Mouse (Mus musculus) stomach, embryonic 16.5 days (tissue): ENCODE measurements at regions not wholly inside any gene's neighbourhood (a gene's known extent, or its start where the extent isn't known, plus 50 kb on each side); places are given as distances from the start of the nearest gene placed in this dataset.

Source experiments
- ATAC-seq: fragments of 200-750 bp; cut with Nextera tagmentation; 2 replicates; pipeline ENCODE4 v1.8.0; 2017; ENCODE audit warnings: moderate number of reproducible peaks, moderate TSS enrichment; ENCODE audit not compliant: insufficient read depth, low FRiP score
- H3K27ac ChIP-seq: fragments of 300-500 bp; sonication (generic); 2 replicates; pipeline ENCODE4 v1.5.1; 2014; ENCODE audit warnings: low read length
- H3K27me3 ChIP-seq: fragments of 300-500 bp; sonication (generic); 2 replicates; pipeline ENCODE4 v1.6.1; 2014; ENCODE audit warnings: low read length, control low read depth, mixed read lengths; ENCODE audit not compliant: control insufficient read depth, insufficient read depth
- H3K36me3 ChIP-seq: fragments of 300-500 bp; sonication (generic); 2 replicates; pipeline ENCODE4 v1.6.1; 2014; ENCODE audit warnings: low read length; ENCODE audit not compliant: control insufficient read depth, insufficient read depth
- H3K4me1 ChIP-seq: fragments of 300-500 bp; sonication (generic); 2 replicates; pipeline ENCODE4 v1.6.1; 2014; ENCODE audit warnings: low read length, control low read depth, mixed read lengths; ENCODE audit not compliant: control insufficient read depth, insufficient read depth
- H3K4me2 ChIP-seq: fragments of 300-500 bp; sonication (generic); 2 replicates; pipeline ENCODE4 v1.6.1; 2014; ENCODE audit warnings: low read depth, low read length, mixed read lengths
- H3K4me3 ChIP-seq: fragments of 300-500 bp; sonication (generic); replicated peaks from 2 replicates; pipeline ENCODE4 v1.5.1; 2014; ENCODE audit warnings: mild to moderate bottlenecking, low read length
- H3K9ac ChIP-seq: fragments of 300-500 bp; sonication (generic); 2 replicates; pipeline ENCODE4 v1.6.1; 2014; ENCODE audit warnings: low read length
- H3K9me3 ChIP-seq: fragments of 300-500 bp; sonication (generic); replicated peaks from 2 replicates; pipeline ENCODE4 v1.6.1; 2016; ENCODE audit warnings: low read length, control low read depth; ENCODE audit not compliant: control insufficient read depth
- WGBS: fragments of 180-500 bp; shearing (Covaris S2); extraction: QIAGEN DNeasy Blood & Tissue Kit; methylation state at CpG from one replicate; pipeline ENCODE4 v1.1.7; 2014; 5-methylcytosine and 5-hydroxymethylcytosine counted together

DNA sequence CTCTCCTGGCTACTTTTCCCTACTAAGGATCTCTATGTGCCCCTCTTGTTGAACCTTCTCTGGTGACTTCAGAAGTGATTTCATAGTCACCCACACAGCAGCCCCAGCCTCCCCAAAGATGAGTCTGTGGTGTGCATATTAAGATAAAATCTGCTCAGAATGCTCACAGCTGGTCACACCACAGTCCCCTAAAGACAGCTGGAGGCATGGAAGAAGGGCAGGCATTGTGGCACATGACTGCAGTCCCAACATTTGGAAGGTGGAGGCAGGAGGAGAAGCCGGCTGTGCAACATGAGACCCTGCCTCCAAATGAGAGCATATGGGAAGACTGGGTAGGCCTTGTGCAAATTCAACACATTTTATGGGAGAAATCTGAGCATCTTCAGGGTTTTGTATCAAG lies 70.0 kb upstream of the Cplx2 start:
- WGBS: 73% methylated on average over 1 of the region's 1 CpGs
- no peak overlapping the region for H3K9ac ChIP-seq

DNA sequence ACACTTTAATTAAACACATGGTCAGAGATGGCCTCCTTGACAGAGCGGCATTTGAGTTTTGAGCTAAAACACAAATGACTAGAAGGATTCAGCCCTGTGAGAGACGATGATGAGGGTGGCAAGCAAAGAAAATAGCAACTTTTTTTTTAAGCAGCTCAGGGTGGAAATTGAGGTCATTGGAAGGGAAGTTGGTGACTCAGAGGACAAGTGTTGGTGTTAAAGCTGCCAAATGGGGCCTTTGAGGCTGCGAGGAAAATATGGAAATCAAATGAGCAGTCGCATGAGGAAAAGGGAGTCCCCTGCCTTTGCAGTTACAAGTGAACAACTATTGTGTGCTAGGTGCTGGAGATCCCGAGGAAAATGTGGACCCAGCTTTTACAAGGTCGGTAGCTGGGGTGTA lies 69.5 kb upstream of the Cplx2 start:
- H3K27ac ChIP-seq: 0 out of 2 replicates have a peak overlapping the region, but pooled peaks have one; percentile 99
- ATAC-seq: no peak
- peaks cover 18% of the 10 kb centered on the region for H3K4me1 ChIP-seq
- H3K4me3 ChIP-seq: no peak overlapping the region
- 31% methylated on average over 6 of the region's 6 CpGs for WGBS
- no peak overlapping the region for H3K9ac ChIP-seq
- H3K36me3 ChIP-seq: no peaks in the 10 kb centered on the region
- H3K4me2 ChIP-seq: peak overlapping the region; percentile 77
- no peaks in the 10 kb centered on the region for H3K9me3 ChIP-seq
- no peaks in the 10 kb centered on the region for H3K27me3 ChIP-seq

More for the DNA sequence above, 70.0 kb upstream of the Cplx2 start:
- H3K4me1 ChIP-seq: peaks cover 18% of the 10 kb centered on the region
- no peaks in the 10 kb centered on the region for H3K36me3 ChIP-seq
- ATAC-seq: no peak
- no peak overlapping the region for H3K27ac ChIP-seq
- no peak overlapping the region for H3K4me2 ChIP-seq
- no peaks in the 10 kb centered on the region for H3K27me3 ChIP-seq
- H3K4me3 ChIP-seq: no peak overlapping the region
- H3K9me3 ChIP-seq: no peaks in the 10 kb centered on the region

DNA sequence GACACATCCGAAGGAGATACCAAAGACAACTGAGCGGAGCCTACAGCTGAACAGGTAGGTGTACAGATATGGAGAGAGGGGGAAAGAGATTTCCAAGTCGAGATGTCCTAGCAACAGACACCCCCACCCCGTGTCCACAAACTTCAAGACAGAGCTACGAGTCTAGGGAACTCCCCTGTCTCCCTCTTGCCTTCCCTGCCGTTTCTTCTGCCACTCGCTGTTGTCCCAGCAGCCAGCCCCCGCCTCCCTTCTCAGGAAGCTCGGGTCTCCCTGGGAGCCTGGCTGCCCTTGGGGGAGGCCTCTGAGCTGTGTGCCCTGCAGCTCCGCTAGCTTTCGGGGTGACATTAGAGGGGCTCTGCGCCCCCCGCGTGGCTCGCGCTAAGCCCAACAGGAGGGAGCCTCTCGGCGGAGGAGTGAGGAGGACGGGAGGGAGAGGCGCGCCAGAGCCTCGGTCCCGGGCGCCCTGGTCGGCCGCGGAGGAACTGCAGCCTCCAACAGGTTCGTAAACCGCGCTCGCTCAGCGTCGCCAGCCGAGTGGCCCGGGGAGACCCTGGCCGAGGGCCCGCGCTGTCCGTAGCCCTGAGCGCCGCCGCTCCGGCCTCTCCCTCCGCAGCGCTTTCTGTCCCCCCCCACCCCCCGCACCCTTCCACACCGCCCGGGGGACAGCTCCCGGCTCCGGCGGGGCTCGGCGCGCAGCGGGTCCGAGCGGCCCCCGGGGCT lies 68.6 kb upstream of the Cplx2 start:
- H3K4me3 ChIP-seq: peak overlapping the region; percentile 81
- H3K27ac ChIP-seq: peak overlapping the region; percentile 99
- no peaks in the 10 kb centered on the region for H3K9me3 ChIP-seq
- H3K9ac ChIP-seq: peak overlapping the region; percentile 97
- no peaks in the 10 kb centered on the region for H3K27me3 ChIP-seq
- H3K4me2 ChIP-seq: peak overlapping the region; percentile 77
- ATAC-seq: peak; percentile 64
- H3K4me1 ChIP-seq: peaks cover 22% of the 10 kb centered on the region
- 1% methylated on average over 58 of the region's 58 CpGs for WGBS
- H3K36me3 ChIP-seq: no peaks in the 10 kb centered on the region

- Histone ChIP-seq H3K4me3 (peak overlapping the region; percentile 81), H3K27ac (peak overlapping the region; percentile 99), H3K27me3 (no peaks in the 10 kb centered on the region), H3K9me3 (no peaks in the 10 kb centered on the region), H3K36me3 (no peaks in the 10 kb centered on the region), H3K9ac (peak overlapping the region; percentile 97), H3K4me2 (peak overlapping the region; percentile 77), H3K4me1 (peaks cover 22% of the 10 kb centered on the region)
- under 1% methylated on average over 54 of the region's 54 CpGs for WGBS
- peak; percentile 82 for ATAC-seq
Measured at GRCm38 (mm10) chr13:54303071-54303924, 67.9 kb upstream of the Cplx2 start.

DNA sequence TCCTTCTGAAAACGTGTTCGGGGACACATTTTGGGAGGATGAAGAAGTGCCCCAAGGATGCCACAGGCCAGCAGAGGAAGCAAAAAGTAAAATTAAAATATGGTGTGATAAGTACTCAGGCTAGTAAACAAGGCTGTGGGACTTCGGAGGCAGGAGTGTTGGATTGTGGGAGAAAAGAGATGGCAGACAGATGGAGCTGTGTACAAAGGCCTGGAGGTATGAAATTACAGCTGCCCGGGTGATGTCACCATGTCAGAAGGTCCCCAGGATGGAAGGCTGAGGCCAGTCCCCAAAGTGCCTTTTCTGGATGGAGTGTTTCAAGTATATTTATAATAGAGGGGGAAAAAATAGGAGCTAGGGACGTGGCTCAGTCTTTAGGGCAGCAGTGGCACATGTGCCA lies 66.9 kb upstream of the Cplx2 start:
- Histone ChIP-seq H3K9me3 (no peaks in the 10 kb centered on the region), H3K27ac (peak overlapping the region; percentile 99), H3K36me3 (no peaks in the 10 kb centered on the region), H3K27me3 (no peaks in the 10 kb centered on the region), H3K9ac (0 out of 2 replicates have a peak overlapping the region, but pooled peaks have one; percentile 97), H3K4me3 (no peak overlapping the region; the same call in 1 of the 2 replicates), H3K4me2 (peak overlapping the region; percentile 77; the same call in 1 of the 2 replicates), H3K4me1 (peaks cover 29% of the 10 kb centered on the region)
- ATAC-seq: no peak
- 38% methylated on average over 5 of the region's 5 CpGs for WGBS

DNA sequence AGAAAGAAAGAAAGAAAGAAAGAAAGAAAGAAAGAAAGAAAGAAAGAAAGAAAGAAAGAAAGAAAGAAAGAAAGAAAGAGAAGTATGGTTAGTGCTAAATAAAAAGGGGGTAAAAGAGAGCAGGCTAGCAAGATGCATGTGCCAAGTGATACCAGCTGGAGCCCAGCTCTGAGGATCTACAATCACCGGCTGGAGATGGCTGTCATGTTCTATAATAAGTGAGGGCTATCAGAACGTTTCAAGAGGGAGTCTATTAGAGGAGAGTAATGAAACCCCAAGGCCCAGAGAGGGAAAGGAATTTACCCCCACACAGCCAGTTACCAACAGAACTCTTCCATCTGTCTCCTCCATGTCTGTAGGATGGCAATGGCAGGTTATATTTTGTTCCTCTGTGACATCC lies 62.6 kb upstream of the Cplx2 start:
- Histone ChIP-seq H3K4me3 (no peak overlapping the region), H3K36me3 (no peaks in the 10 kb centered on the region), H3K27ac (no peak overlapping the region), H3K9ac (no peak overlapping the region), H3K4me1 (peaks cover 24% of the 10 kb centered on the region), H3K27me3 (no peaks in the 10 kb centered on the region), H3K4me2 (no peak overlapping the region), H3K9me3 (no peaks in the 10 kb centered on the region)
- ATAC-seq: no peak
- 24% methylated on average over 2 of the region's 2 CpGs for WGBS

DNA sequence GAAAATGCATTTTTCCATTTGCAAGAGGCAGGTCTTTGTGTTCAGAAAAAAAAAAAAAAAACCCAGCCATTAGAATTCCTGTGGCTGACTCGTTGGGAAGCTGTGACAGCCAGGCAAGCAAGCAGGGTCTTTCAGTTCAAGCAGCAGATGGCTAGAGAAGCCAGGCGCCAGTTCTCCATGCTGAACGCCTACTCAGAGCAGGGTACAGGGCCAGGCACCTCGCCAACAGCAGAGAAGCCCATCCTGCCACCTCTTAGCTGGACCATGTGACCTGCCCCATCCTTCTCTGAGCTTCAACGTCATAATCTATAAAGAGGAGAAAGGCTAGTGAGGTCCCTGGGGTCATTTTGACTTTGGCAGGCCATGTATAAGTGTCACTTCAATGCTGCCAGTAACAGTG lies 61.8 kb upstream of the Cplx2 start:
- Histone ChIP-seq H3K27me3 (no peaks in the 10 kb centered on the region), H3K36me3 (no peaks in the 10 kb centered on the region), H3K9me3 (no peaks in the 10 kb centered on the region), H3K4me3 (no peak overlapping the region), H3K27ac (no peak overlapping the region; the same call in 1 of the 2 replicates), H3K9ac (no peak overlapping the region), H3K4me1 (peaks cover 17% of the 10 kb centered on the region), H3K4me2 (no peak overlapping the region)
- WGBS: 35% methylated on average over 5 of the region's 5 CpGs
- no peak for ATAC-seq

DNA sequence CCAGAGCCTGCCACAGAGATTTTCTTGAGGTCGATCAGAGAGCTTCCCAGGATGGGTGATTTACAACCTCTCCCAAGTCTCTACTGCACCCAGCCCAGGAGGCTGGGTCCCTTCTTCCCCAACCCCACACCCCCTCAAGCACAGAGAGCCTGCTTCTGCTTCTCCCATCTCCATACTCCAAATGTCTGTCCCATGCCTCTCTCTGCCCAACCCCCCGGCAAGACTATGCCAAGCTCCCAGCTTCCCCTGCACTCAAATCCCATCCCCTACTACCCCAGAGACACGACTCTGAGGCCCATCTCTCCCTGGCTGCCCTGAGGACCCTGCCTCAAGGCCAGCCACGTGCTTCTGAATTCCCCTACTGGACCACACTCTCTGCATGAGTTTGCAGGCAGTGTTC lies 61.0 kb upstream of the Cplx2 start:
- Histone ChIP-seq H3K9me3 (no peaks in the 10 kb centered on the region), H3K9ac (no peak overlapping the region), H3K27ac (no peak overlapping the region), H3K27me3 (no peaks in the 10 kb centered on the region), H3K36me3 (no peaks in the 10 kb centered on the region), H3K4me1 (peaks cover 15% of the 10 kb centered on the region), H3K4me3 (no peak overlapping the region), H3K4me2 (no peak overlapping the region)
- no peak for ATAC-seq
- whole genome bisulfite sequencing: 50% methylated on average over 4 of the region's 4 CpGs
